22 mouse cellular contexts compared by ENCODE assay signal in the genomic region with DNA sequence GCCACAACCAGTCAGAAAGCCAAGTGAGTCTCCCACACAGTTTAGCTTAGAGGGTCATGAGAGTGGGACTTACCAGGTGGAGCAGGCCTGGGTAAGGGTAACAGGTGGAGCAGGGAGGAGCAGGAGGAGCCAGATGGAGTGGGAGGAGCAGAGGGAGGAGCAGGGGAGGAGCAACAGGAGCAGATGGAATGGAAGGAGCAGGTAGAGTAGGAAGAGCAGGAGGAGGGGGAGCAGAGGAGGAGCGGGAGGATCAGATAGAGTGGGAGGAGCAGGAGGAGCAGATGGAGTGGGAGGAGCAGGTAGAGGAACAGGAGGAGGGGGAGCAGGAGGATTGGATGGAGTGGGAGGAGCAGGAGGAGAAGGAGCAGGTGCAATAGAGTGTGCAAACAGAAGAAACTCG.
A peak's percentile ranks its signal among the peaks of the same experiment; 100 is the strongest.
DNase-seq lines count a peak whose midpoint lies in the region; ATAC-seq and TF ChIP-seq lines count a peak whose summit lies in the region.
"Had no signal": no experiment of that assay in that cellular context is flagged by ENCODE, and none has a peak within 500 bp of the region (broad histone marks: within the 10 kb centered on the region; RNA-seq: fewer than 3 reads in every experiment).

No protein-coding gene starts in this region.

- no peaks in the 10 kb centered on the region for H3K4me1 ChIP-seq in forebrain, embryonic 16.5 days (replicated peaks; ENCODE audit: control insufficient read depth, insufficient read depth, low read length)
- peaks cover 4% of the 10 kb centered on the region; the same call in 1 of the 2 replicates for H3K4me1 ChIP-seq in forebrain, embryonic 11.5 days (replicated peaks; ENCODE audit: control insufficient read depth, insufficient read depth, low read length)
- no peaks in the 10 kb centered on the region; the same call in 1 of the 2 replicates for H3K4me1 ChIP-seq in kidney, embryonic 16.5 days (ENCODE audit: insufficient read depth, low read length)
- H3K4me1 ChIP-seq in kidney, adult 2 months (ENCODE audit: control insufficient read depth, insufficient read depth, low read length) = no peaks in the 10 kb centered on the region
- H3K4me1 ChIP-seq in intestine, embryonic 16.5 days (ENCODE audit: control insufficient read depth, insufficient read depth, low read length) = no peaks in the 10 kb centered on the region
- H3K4me1 ChIP-seq in lung, adult 2 months (ENCODE audit: control insufficient read depth, insufficient read depth, low read length) = no peaks in the 10 kb centered on the region

- WGBS in forebrain, embryonic 16.5 days = 61% methylated on average over 2 of the region's 2 CpGs
- WGBS in forebrain, embryonic 11.5 days = 75% methylated on average over 2 of the region's 2 CpGs
- WGBS in kidney, embryonic 16.5 days = 44% methylated on average over 2 of the region's 2 CpGs
- WGBS in kidney, adult 2 months = 45% methylated on average over 2 of the region's 2 CpGs
- WGBS in intestine, embryonic 16.5 days = 50% methylated on average over 2 of the region's 2 CpGs
- WGBS in lung, adult 2 months = 64% methylated on average over 2 of the region's 2 CpGs

- no peak overlapping the region for H3K4me2 ChIP-seq in forebrain, embryonic 16.5 days (ENCODE audit: low read length)
- H3K4me2 ChIP-seq in forebrain, embryonic 11.5 days (ENCODE audit: low read depth, low read length, severe bottlenecking) = no peak overlapping the region
- H3K4me2 ChIP-seq in kidney, embryonic 16.5 days (replicated peaks; ENCODE audit: low read depth, low read length) = no peak overlapping the region
- no peak overlapping the region for H3K4me2 ChIP-seq in intestine, embryonic 16.5 days (ENCODE audit: low read depth, low read length)
- H3K4me2 ChIP-seq: embryonic facial prominence, embryonic 12.5 days; hindbrain, embryonic 14.5 days had no signal

- H3K27ac ChIP-seq in forebrain, embryonic 16.5 days (ENCODE audit: low read length) = no peak overlapping the region
- no peak overlapping the region for H3K27ac ChIP-seq in forebrain, embryonic 11.5 days (ENCODE audit: low read depth, low read length)
- no peak overlapping the region for H3K27ac ChIP-seq in kidney, embryonic 16.5 days (ENCODE audit: low read length)
- H3K27ac ChIP-seq in kidney, adult 2 months (ENCODE audit: insufficient read depth, low read depth, low read length) = no peak overlapping the region
- H3K27ac ChIP-seq in intestine, embryonic 16.5 days (ENCODE audit: low read length) = no peak overlapping the region
- H3K27ac ChIP-seq: embryonic facial prominence, embryonic 12.5 days; forebrain, embryonic 10.5 days; heart, embryonic 10.5 days; hindbrain, embryonic 14.5 days had no signal

- no peak for TF ChIP-seq CTCF in kidney, adult 2 months (conservative IDR thresholded peaks at IDR 0.05; ENCODE audit: insufficient read depth, insufficient read length, low read depth, low read length)
- TF ChIP-seq CTCF in lung, adult 2 months (IDR thresholded peaks at IDR 0.05; ENCODE audit: insufficient read depth, low read length) = no peak

- TF ChIP-seq POLR2A in kidney, adult 2 months (IDR thresholded peaks at IDR 0.05; ENCODE audit: low read depth, low read length) = no peak
- no peak for TF ChIP-seq POLR2A in lung, adult 2 months (IDR thresholded peaks at IDR 0.05; ENCODE audit: borderline replicate concordance, extremely low read depth, low read depth, low read length)

- no peak overlapping the region for H3K4me3 ChIP-seq in forebrain, embryonic 16.5 days (replicated peaks; ENCODE audit: low read length)
- no peak overlapping the region for H3K4me3 ChIP-seq in forebrain, embryonic 11.5 days (ENCODE audit: low read depth, low read length)
- no peak overlapping the region for H3K4me3 ChIP-seq in kidney, embryonic 16.5 days (ENCODE audit: low read length)
- no peak overlapping the region for H3K4me3 ChIP-seq in kidney, adult 2 months (ENCODE audit: insufficient read depth, low read depth, low read length)
- H3K4me3 ChIP-seq in intestine, embryonic 16.5 days (ENCODE audit: low read length) = no peak overlapping the region
- H3K4me3 ChIP-seq in lung, adult 2 months (replicated peaks; ENCODE audit: extremely low read depth, low read depth, low read length) = no peak overlapping the region
- H3K4me3 ChIP-seq: embryonic facial prominence, embryonic 12.5 days; erythroblast, embryonic 14.5 days; forebrain, embryonic 10.5 days; heart, embryonic 10.5 days had no signal

- no peaks in the 10 kb centered on the region for H3K27me3 ChIP-seq in forebrain, embryonic 16.5 days (replicated peaks; ENCODE audit: control insufficient read depth, insufficient read depth, low read length)
- H3K27me3 ChIP-seq in forebrain, embryonic 11.5 days (ENCODE audit: control insufficient read depth, insufficient read depth, low read length) = no peaks in the 10 kb centered on the region
- H3K27me3 ChIP-seq in kidney, embryonic 16.5 days (ENCODE audit: insufficient read depth, low read length) = no peaks in the 10 kb centered on the region
- no peaks in the 10 kb centered on the region for H3K27me3 ChIP-seq in kidney, adult 2 months (replicated peaks; ENCODE audit: control insufficient read depth, insufficient read depth, low read length)
- no peaks in the 10 kb centered on the region for H3K27me3 ChIP-seq in intestine, embryonic 16.5 days (replicated peaks; ENCODE audit: control insufficient read depth, insufficient read depth, low read length)
- H3K27me3 ChIP-seq: embryonic facial prominence, embryonic 12.5 days had no signal

- no peaks in the 10 kb centered on the region for H3K9me3 ChIP-seq in forebrain, embryonic 16.5 days (ENCODE audit: control insufficient read depth, low read length)
- no peaks in the 10 kb centered on the region for H3K9me3 ChIP-seq in forebrain, embryonic 11.5 days (ENCODE audit: control insufficient read depth, low read length)
- no peaks in the 10 kb centered on the region for H3K9me3 ChIP-seq in kidney, embryonic 16.5 days (ENCODE audit: low read length)
- H3K9me3 ChIP-seq in intestine, embryonic 16.5 days (ENCODE audit: control insufficient read depth, low read length) = no peaks in the 10 kb centered on the region
- H3K9me3 ChIP-seq: embryonic facial prominence, embryonic 12.5 days; forebrain, embryonic 10.5 days; G1E; heart, embryonic 10.5 days had no signal

- intact Hi-C loops in left cerebral cortex, postnatal 25 days (cut with DNase I) = loop anchor here (5.0 kb wide), 1 partner anchor 370 kb away; no protein-coding TSS in a partner anchor

- no peak overlapping the region for H3K9ac ChIP-seq in forebrain, embryonic 16.5 days (replicated peaks; ENCODE audit: low read depth, low read length)
- no peak overlapping the region for H3K9ac ChIP-seq in forebrain, embryonic 11.5 days (ENCODE audit: low read length)
- no peak overlapping the region for H3K9ac ChIP-seq in kidney, embryonic 16.5 days (replicated peaks; ENCODE audit: low read length)
- H3K9ac ChIP-seq in intestine, embryonic 16.5 days (ENCODE audit: low read depth, low read length) = no peak overlapping the region
- H3K9ac ChIP-seq: embryonic facial prominence, embryonic 12.5 days; hindbrain, embryonic 14.5 days had no signal

- peak; percentile 24; the same call in 1 of the 2 replicates for ATAC-seq in forebrain, embryonic 16.5 days
- no peak for ATAC-seq in forebrain, embryonic 11.5 days (replicated peaks; ENCODE audit: low FRiP score)
- ATAC-seq in kidney, embryonic 16.5 days (ENCODE audit: low FRiP score, low TSS enrichment) = 0 out of 2 replicates have a peak, but pooled peaks have one; percentile 31
- peak; percentile 51 for ATAC-seq in intestine, embryonic 16.5 days

- no peaks in the 10 kb centered on the region for H3K36me3 ChIP-seq in forebrain, embryonic 16.5 days (ENCODE audit: control insufficient read depth, insufficient read depth)
- no peaks in the 10 kb centered on the region for H3K36me3 ChIP-seq in forebrain, embryonic 11.5 days (ENCODE audit: control insufficient read depth, insufficient read depth, low read length)
- no peaks in the 10 kb centered on the region for H3K36me3 ChIP-seq in kidney, embryonic 16.5 days (ENCODE audit: insufficient read depth, low read length)
- H3K36me3 ChIP-seq in kidney, adult 2 months (ENCODE audit: control insufficient read depth, insufficient read depth, low read length) = no peaks in the 10 kb centered on the region
- H3K36me3 ChIP-seq in intestine, embryonic 16.5 days (ENCODE audit: control insufficient read depth, insufficient read depth, low read length) = no peaks in the 10 kb centered on the region
- H3K36me3 ChIP-seq: embryonic facial prominence, embryonic 12.5 days; forebrain, embryonic 10.5 days; G1E; heart, embryonic 10.5 days had no signal

- no peak for DNase-seq in forebrain, embryonic 11.5 days (ENCODE audit: low spot score)
- no peak for DNase-seq in kidney, adult 2 months
- DNase-seq in brain, adult 2 months (ENCODE audit: low read depth, low spot score) = peak; percentile 56
- DNase-seq in left cerebral cortex, postnatal 25 days (ENCODE audit: low spot score in 2 of 2) = no peak
- DNase-seq in lung, adult 2 months = no peak
- DNase-seq: adrenal gland, postnatal 14 days; cerebellum, adult 2 months; cerebellum, postnatal 14 days; embryo, embryonic 11 days; heart, adult 18-20 months; heart, postnatal 10 days; heart, postnatal 4 days; kidney, adult 11 months had no signal
